Mouse (Mus musculus): Measurements from ENCODE around the gene Caps2.
"Not testable (repeated sequence)": the region's sequence is repeated elsewhere in the genome, so short reads cannot be mapped to it uniquely, and the experiment has no call there.

DNA sequence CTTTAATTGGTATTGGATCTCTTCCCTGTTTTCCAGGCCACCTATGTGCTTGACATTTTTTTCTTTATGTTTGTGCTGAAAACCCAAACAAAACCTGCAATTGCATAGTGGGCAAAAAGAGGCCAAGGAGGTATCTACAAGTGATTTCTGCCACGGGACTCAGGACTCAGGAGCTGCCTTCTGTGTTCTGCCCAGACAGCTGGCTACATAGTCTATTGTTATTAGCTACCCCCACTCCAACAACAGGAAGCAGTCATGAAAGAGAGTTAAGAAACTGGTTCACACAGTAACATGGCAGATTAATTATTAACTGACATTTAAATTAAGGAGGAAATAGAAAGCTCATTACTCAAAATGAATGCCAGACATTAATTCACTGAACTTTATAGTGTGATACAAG is 69.3 kb downstream of the Caps2 start:
- not testable (repeated sequence) for TF ChIP-seq CTCF (IDR thresholded peaks at IDR 0.05); POLR2A (IDR thresholded peaks at IDR 0.05; ENCODE audit: insufficient read depth, low read depth, low read length); EP300 (IDR thresholded peaks at IDR 0.05; ENCODE audit: insufficient read depth, low read depth, low read length)

Data from heart, adult 2 months (tissue).